Mouse (Mus musculus) ES-E14 (cell line): ENCODE results near the gene Nebl. TPM values are rescaled to one million over a fixed set of nuclear protein-coding genes. Genes with fewer than 3 reads are reported as not detected.

ENCODE experiments used
- DNase-seq: peaks from one replicate; pipeline ENCODE4 v3.0.0-alpha.2; 2013; ENCODE audit warnings: low read depth, low spot score
- H3K27ac ChIP-seq: 2 replicates; pipeline ENCODE4 v1.5.1; 2012; ENCODE audit warnings: low read depth, mild to moderate bottlenecking, low read length, moderate library complexity, mixed read lengths; ENCODE audit not compliant: poor library complexity, insufficient read depth, severe bottlenecking
- H3K36me3 ChIP-seq: 2 replicates; pipeline ENCODE4 v1.6.1; 2012; ENCODE audit warnings: mild to moderate bottlenecking, low read length, moderate library complexity, mixed read lengths; ENCODE audit not compliant: control insufficient read depth, poor library complexity, insufficient read depth, severe bottlenecking
- H3K4me1 ChIP-seq, 2 experiments: fragments of 150-350 bp in 1 of 2; sonication (generic) in 1 of 2; 2 replicates each; pipeline ENCODE4 v1.6.1; 2012; ENCODE audit warnings: low read length in 2 of 2, mild to moderate bottlenecking in 1 of 2, mixed read lengths in 1 of 2; ENCODE audit not compliant: control insufficient read depth in 2 of 2, insufficient read depth in 2 of 2, poor library complexity in 1 of 2
- H3K4me3 ChIP-seq, 2 experiments: fragments of 150-350 bp in 1 of 2; sonication (generic) in 1 of 2; 2 replicates each; pipeline ENCODE4 v1.5.1; 2012; ENCODE audit warnings: low read length in 2 of 2, low read depth in 1 of 2, mild to moderate bottlenecking in 1 of 2, mixed read lengths in 1 of 2; ENCODE audit not compliant: insufficient read depth in 1 of 2, poor library complexity in 1 of 2, severe bottlenecking in 1 of 2
- H3K9ac ChIP-seq: 2 replicates; pipeline ENCODE4 v1.6.1; 2012; ENCODE audit warnings: low read depth, mild to moderate bottlenecking, low read length, mixed read lengths; ENCODE audit not compliant: poor library complexity, insufficient read depth, severe bottlenecking
- H3K9me3 ChIP-seq: fragments of 150-350 bp; sonication (generic); 2 replicates; pipeline ENCODE4 v1.6.1; 2012; ENCODE audit warnings: low read depth, mild to moderate bottlenecking, low read length; ENCODE audit not compliant: control insufficient read depth, insufficient read depth
- CHD2 ChIP-seq: IDR thresholded peaks from 2 replicates; pipeline ENCODE4 v1.6.1; 2014; ENCODE audit warnings: mild to moderate bottlenecking, low read depth, low read length, inconsistent platforms
- HCFC1 ChIP-seq: IDR thresholded peaks from 2 replicates; pipeline ENCODE4 v1.6.1; 2012; ENCODE audit warnings: low read length, inconsistent platforms, borderline replicate concordance; ENCODE audit not compliant: insufficient read depth
- MAFK ChIP-seq: IDR thresholded peaks from 2 replicates; pipeline ENCODE4 v1.6.1; 2014; ENCODE audit warnings: mild to moderate bottlenecking, low read depth, low read length, inconsistent platforms; ENCODE audit not compliant: insufficient read depth
- ZC3H11A ChIP-seq: IDR thresholded peaks from 2 replicates; pipeline ENCODE4 v1.6.1; 2012; ENCODE audit warnings: low read depth, mild to moderate bottlenecking, inconsistent platforms, low read length, borderline replicate concordance
- ZNF384 ChIP-seq: IDR thresholded peaks from 2 replicates; pipeline ENCODE4 v1.6.1; 2012; ENCODE audit warnings: low read depth, low read length, inconsistent platforms
- in situ Hi-C, 2 experiments: fragments of 600-800 bp; cut with MboI; formaldehyde crosslinking; loops; one replicate each; pipeline ENCODE4 v1.15.1; 2025; ENCODE audit warnings: low sequenced_read_pairs in 2 of 2, inconsistent platforms in 1 of 2; ENCODE audit not compliant: unreplicated experiment in 2 of 2
- total RNA-seq: library from RNA; depleted of rRNA; stranded (reverse); fragments of 300-350 nt; gene quantifications from 2 replicates; pipeline ENCODE4 v1.2.3, GENCODE M21; 2012

Nebl gene
- total RNA-seq, 1 experiment: 1.2 TPM

DNA sequence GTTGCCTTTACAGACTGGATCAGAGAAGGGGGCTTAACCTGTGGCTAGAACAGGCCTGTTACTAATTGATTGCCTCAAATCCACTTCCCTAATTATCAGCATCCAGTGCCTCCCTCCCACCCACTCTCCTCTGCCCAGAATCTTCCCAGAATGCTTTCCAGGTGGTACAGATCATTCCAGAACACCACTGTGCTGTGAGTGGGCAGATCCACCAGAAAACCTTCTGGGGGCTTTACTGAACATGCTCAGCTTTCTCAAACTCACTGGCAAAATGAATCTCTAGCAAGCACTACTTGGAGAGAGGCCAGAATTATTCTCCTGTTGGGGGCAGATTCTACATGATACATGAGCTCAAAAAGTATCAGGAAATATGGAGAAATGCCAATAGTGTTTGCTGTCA, 277.6 kb downstream of the Nebl start:
- H3K4me3 ChIP-seq: no peak overlapping the region
- H3K4me1 ChIP-seq: no peaks in the 10 kb centered on the region
- TF ChIP-seq ZC3H11A (no peak), HCFC1 (no peak), ZNF384 (no peak), CHD2 (no peak), MAFK (no peak)
- in situ Hi-C loops: no loop called here
- H3K27ac ChIP-seq: no peak overlapping the region
- no peaks in the 10 kb centered on the region for H3K36me3 ChIP-seq
- no peak overlapping the region for H3K9ac ChIP-seq
- no peak for DNase-seq
- no peaks in the 10 kb centered on the region for H3K9me3 ChIP-seq

DNA sequence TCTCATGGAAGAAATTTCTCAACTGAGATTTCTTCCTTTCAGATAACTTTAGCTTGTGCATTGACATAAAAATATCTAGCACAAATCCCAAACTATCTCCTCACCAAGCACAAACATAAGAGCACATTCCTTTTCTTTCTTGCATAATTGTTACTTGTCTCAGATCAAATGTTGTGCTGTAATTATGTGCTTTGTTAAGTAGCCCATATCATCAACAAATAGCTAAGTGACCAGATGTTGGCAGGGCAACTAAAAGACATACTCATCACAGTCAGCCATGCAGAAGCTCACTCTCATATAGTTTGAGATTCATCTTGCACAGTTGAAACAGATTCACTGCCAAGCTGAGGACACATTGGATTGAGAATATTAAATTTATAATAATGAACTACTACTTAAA, 282.9 kb downstream of the Nebl start:
- Histone ChIP-seq H3K27ac (no peak overlapping the region), H3K9ac (no peak overlapping the region), H3K4me1 (no peaks in the 10 kb centered on the region), H3K36me3 (no peaks in the 10 kb centered on the region), H3K9me3 (no peaks in the 10 kb centered on the region), H3K4me3 (no peak overlapping the region)
- TF ChIP-seq HCFC1 (no peak), MAFK (no peak), ZC3H11A (no peak), ZNF384 (no peak), CHD2 (no peak)
- no peak for DNase-seq
- in situ Hi-C loops: loop anchor here in 1 of 2 experiments (25.0 kb wide), 1 partner anchor 389 kb away; no protein-coding TSS in a partner anchor

- TF ChIP-seq ZC3H11A (no peak), MAFK (no peak), CHD2 (no peak), HCFC1 (no peak), ZNF384 (no peak)
- in situ Hi-C loops: loop anchor here in 1 of 2 experiments (25.0 kb wide), 1 partner anchor 394 kb away; no protein-coding TSS in a partner anchor
- H3K9ac ChIP-seq: no peak overlapping the region
- no peaks in the 10 kb centered on the region for H3K4me1 ChIP-seq
- H3K27ac ChIP-seq: no peak overlapping the region
- H3K9me3 ChIP-seq: no peaks in the 10 kb centered on the region
- DNase-seq: no peak
- H3K4me3 ChIP-seq: no peak overlapping the region
- H3K36me3 ChIP-seq: no peaks in the 10 kb centered on the region
These were observed 287.7 kb downstream of the Nebl start for GRCm38 (mm10) chr2:17443581-17443980.

- no peaks in the 10 kb centered on the region for H3K36me3 ChIP-seq
- no peaks in the 10 kb centered on the region for H3K4me1 ChIP-seq
- no peaks in the 10 kb centered on the region for H3K9me3 ChIP-seq
- no peak overlapping the region for H3K9ac ChIP-seq
- DNase-seq: no peak
- in situ Hi-C loops: loop anchor here in 1 of 2 experiments (25.0 kb wide), 1 partner anchor 399 kb away; no protein-coding TSS in a partner anchor
- H3K4me3 ChIP-seq: no peak overlapping the region
- H3K27ac ChIP-seq: no peak overlapping the region
- TF ChIP-seq ZC3H11A: no peak
- TF ChIP-seq ZNF384: no peak
- no peak for TF ChIP-seq CHD2
- TF ChIP-seq MAFK: no peak
- TF ChIP-seq HCFC1: no peak
These were observed 292.9 kb downstream of the Nebl start for GRCm38 (mm10) chr2:17438317-17438716.
